Mouse (Mus musculus) ES-E14 (cell line): Measurements from ENCODE around the gene Parp1.

ENCODE experiments used
- CHD2 ChIP-seq: IDR thresholded peaks from 2 replicates; pipeline ENCODE4 v1.6.1; 2014; ENCODE audit warnings: mild to moderate bottlenecking, low read depth, low read length, inconsistent platforms
- HCFC1 ChIP-seq: IDR thresholded peaks from 2 replicates; pipeline ENCODE4 v1.6.1; 2012; ENCODE audit warnings: low read length, inconsistent platforms, borderline replicate concordance; ENCODE audit not compliant: insufficient read depth
- ZC3H11A ChIP-seq: IDR thresholded peaks from 2 replicates; pipeline ENCODE4 v1.6.1; 2012; ENCODE audit warnings: low read depth, mild to moderate bottlenecking, inconsistent platforms, low read length, borderline replicate concordance
- ZNF384 ChIP-seq: IDR thresholded peaks from 2 replicates; pipeline ENCODE4 v1.6.1; 2012; ENCODE audit warnings: low read depth, low read length, inconsistent platforms

DNA sequence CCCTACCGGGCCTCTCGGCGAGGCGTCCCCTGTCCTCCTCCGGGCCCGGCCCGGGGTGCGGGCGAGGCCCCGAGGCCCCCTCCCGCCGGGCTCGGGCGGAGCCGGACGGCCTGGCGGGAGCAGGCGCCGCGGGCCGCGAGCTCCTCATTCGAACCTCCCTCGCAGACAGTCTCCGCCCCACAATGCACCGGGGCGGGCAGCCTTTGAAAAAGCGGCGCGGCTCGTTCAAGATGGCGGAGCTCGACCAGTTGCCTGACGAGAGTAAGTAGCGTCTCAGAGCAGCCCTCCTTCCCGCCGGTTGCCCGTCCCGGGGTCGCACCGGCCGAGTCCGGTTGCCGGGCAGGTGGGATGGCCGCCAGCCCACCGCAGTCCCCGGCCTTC is 72.4 kb downstream of the Parp1 start, which contains the start of gene Lin9:
- TF ChIP-seq HCFC1: peak; percentile 66; the same call in 1 of the 2 replicates
- TF ChIP-seq CHD2: no peak
- TF ChIP-seq ZNF384: no peak
- TF ChIP-seq ZC3H11A: no peak
